In the genomic region with DNA sequence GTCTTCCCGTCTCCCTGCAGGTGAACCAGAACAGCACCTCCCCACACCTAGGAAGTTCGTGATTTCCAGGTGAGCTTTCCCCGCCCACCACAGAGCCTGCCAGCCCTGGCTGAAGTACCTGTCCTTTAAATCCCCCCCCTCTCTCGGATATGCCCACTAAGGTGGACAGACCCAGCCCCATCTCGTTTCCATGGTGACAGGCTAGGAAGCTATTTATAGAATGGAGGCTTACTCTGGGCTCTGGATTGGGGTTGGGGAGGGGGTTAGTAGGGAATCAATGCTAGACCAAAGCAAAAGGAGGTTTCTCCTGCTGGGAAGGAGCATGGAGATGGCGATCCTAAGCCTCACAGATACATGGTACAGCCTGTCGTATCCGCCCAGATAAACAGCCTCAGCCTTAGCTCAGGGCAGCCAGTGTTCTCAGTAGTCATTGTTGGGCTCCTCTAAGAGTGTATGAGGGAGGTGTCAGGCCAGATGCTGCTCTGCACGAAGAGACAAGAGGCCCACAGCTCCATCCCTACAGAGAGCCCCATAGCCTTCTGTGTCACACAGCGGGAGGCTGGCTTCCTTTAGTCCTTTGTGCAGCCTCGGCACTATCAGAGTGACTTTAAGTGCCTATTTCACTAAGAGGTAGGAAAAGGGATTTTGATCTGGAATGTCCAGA, we compare ENCODE assay signal across 22 mouse cellular contexts. TPM values are rescaled to one million over a fixed set of nuclear protein-coding genes. Genes with fewer than 3 reads are reported as not detected.
DNase-seq lines count a peak whose midpoint lies in the region; ATAC-seq and TF ChIP-seq lines count a peak whose summit lies in the region.
"Had no signal": no experiment of that assay in that cellular context is flagged by ENCODE, and none has a peak within 500 bp of the region (broad histone marks: within the 10 kb centered on the region; RNA-seq: fewer than 3 reads in every experiment).

No protein-coding gene starts in this region.

- H3K4me1 ChIP-seq in hindbrain, embryonic 14.5 days (replicated peaks; ENCODE audit: control insufficient read depth, insufficient read depth, low read length), result no peaks in the 10 kb centered on the region
- H3K4me1 ChIP-seq in hindbrain, embryonic 10.5 days (replicated peaks), result peaks cover 17% of the 10 kb centered on the region
- H3K4me1 ChIP-seq in forebrain, embryonic 14.5 days (ENCODE audit: control insufficient read depth, insufficient read depth, low read length), result no peaks in the 10 kb centered on the region
- H3K4me1 ChIP-seq in midbrain, embryonic 15.5 days, result peaks cover 5% of the 10 kb centered on the region; the same call in 1 of the 2 replicates
- H3K4me1 ChIP-seq: embryonic facial prominence, embryonic 12.5 days; limb, embryonic 13.5 days; lung, embryonic 15.5 days had no signal

- peaks cover 58% of the 10 kb centered on the region for H3K36me3 ChIP-seq in hindbrain, embryonic 14.5 days (replicated peaks; ENCODE audit: control insufficient read depth, insufficient read depth)
- peaks cover 76% of the 10 kb centered on the region for H3K36me3 ChIP-seq in hindbrain, embryonic 10.5 days
- H3K36me3 ChIP-seq in forebrain, embryonic 14.5 days (ENCODE audit: control insufficient read depth, insufficient read depth, low read length), result peaks cover 49% of the 10 kb centered on the region
- H3K36me3 ChIP-seq in midbrain, embryonic 15.5 days (replicated peaks), result peaks cover 3% of the 10 kb centered on the region

- H3K4me2 ChIP-seq in hindbrain, embryonic 14.5 days (replicated peaks), result no peak overlapping the region
- no peak overlapping the region for H3K4me2 ChIP-seq in forebrain, embryonic 14.5 days (ENCODE audit: low read length)
- H3K4me2 ChIP-seq in midbrain, embryonic 15.5 days, result no peak overlapping the region
- H3K4me2 ChIP-seq: embryonic facial prominence, embryonic 12.5 days; heart, embryonic 12.5 days; limb, embryonic 13.5 days; liver, embryonic 13.5 days; lung, embryonic 15.5 days; neural tube, embryonic 12.5 days had no signal

- no peak overlapping the region for H3K4me3 ChIP-seq in hindbrain, embryonic 14.5 days (replicated peaks; ENCODE audit: low read length)
- no peak overlapping the region for H3K4me3 ChIP-seq in hindbrain, embryonic 10.5 days
- H3K4me3 ChIP-seq in forebrain, embryonic 14.5 days (ENCODE audit: low read depth, low read length), result no peak overlapping the region
- no peak overlapping the region for H3K4me3 ChIP-seq in midbrain, embryonic 15.5 days
- H3K4me3 ChIP-seq: embryonic facial prominence, embryonic 12.5 days; erythroblast, embryonic 14.5 days; heart, embryonic 12.5 days; limb, embryonic 13.5 days; liver, embryonic 13.5 days; lung, embryonic 15.5 days; neural tube, embryonic 12.5 days had no signal

- peak overlapping the region; percentile 8; the same call in 1 of the 2 replicates for H3K9ac ChIP-seq in hindbrain, embryonic 14.5 days
- H3K9ac ChIP-seq in forebrain, embryonic 14.5 days (ENCODE audit: low read length), result 0 out of 2 replicates have a peak overlapping the region, but pooled peaks have one; percentile 21
- no peak overlapping the region for H3K9ac ChIP-seq in midbrain, embryonic 15.5 days
- H3K9ac ChIP-seq: embryonic facial prominence, embryonic 12.5 days; heart, embryonic 12.5 days; limb, embryonic 13.5 days; liver, embryonic 13.5 days; lung, embryonic 15.5 days; neural tube, embryonic 12.5 days had no signal

- 57% methylated on average over 11 of the region's 11 CpGs for WGBS in hindbrain, embryonic 14.5 days
- 66% methylated on average over 11 of the region's 11 CpGs for WGBS in hindbrain, embryonic 10.5 days
- WGBS in forebrain, embryonic 14.5 days, result 56% methylated on average over 11 of the region's 11 CpGs
- 55% methylated on average over 11 of the region's 11 CpGs for WGBS in midbrain, embryonic 15.5 days

- no peak for TF ChIP-seq CTCF in brain, embryonic 14.5 days (IDR thresholded peaks at IDR 0.05; ENCODE audit: borderline replicate concordance, extremely low read depth, insufficient read depth, insufficient read length)

- no peak for TF ChIP-seq POLR2A in brain, embryonic 14.5 days (IDR thresholded peaks at IDR 0.05; ENCODE audit: borderline replicate concordance, extremely low read depth, insufficient read depth, insufficient read length, poor library complexity, severe bottlenecking)

- no peak for DNase-seq in hindbrain, embryonic 14.5 days (ENCODE audit: low spot score)
- no peak for DNase-seq in hindbrain, embryonic 10.5 days (ENCODE audit: low spot score)
- peak; percentile 47 for DNase-seq in brain, embryonic 14.5 days (ENCODE audit: low read depth)
- peak; percentile 27 for DNase-seq in forebrain, embryonic 14.5 days (ENCODE audit: low spot score)
- DNase-seq in urinary bladder, postnatal 4 days (ENCODE audit: low spot score in 2 of 2), result no peak
- DNase-seq in MN1 (ENCODE audit: low spot score), result no peak
- DNase-seq: adrenal gland, adult 8-10 months; cerebellum, adult 9-11 months; heart, postnatal 14 days; kidney, adult 9 months; kidney, postnatal 36 days; liver, embryonic 13.5 days; right cerebral cortex, postnatal 4 days; thymus, adult 2 months had no signal

- no peaks in the 10 kb centered on the region for H3K9me3 ChIP-seq in hindbrain, embryonic 14.5 days (ENCODE audit: control insufficient read depth, low read length)
- H3K9me3 ChIP-seq in hindbrain, embryonic 10.5 days, result no peaks in the 10 kb centered on the region
- H3K9me3 ChIP-seq in forebrain, embryonic 14.5 days (replicated peaks; ENCODE audit: control insufficient read depth, low read length), result no peaks in the 10 kb centered on the region
- H3K9me3 ChIP-seq in midbrain, embryonic 15.5 days, result no peaks in the 10 kb centered on the region
- H3K9me3 ChIP-seq: embryonic facial prominence, embryonic 12.5 days; heart, embryonic 12.5 days; limb, embryonic 13.5 days; liver, embryonic 13.5 days; lung, embryonic 15.5 days; neural tube, embryonic 12.5 days had no signal

- no peak overlapping the region for H3K27ac ChIP-seq in hindbrain, embryonic 14.5 days
- no peak overlapping the region for H3K27ac ChIP-seq in hindbrain, embryonic 10.5 days
- H3K27ac ChIP-seq in forebrain, embryonic 14.5 days (ENCODE audit: low read depth, low read length), result no peak overlapping the region
- H3K27ac ChIP-seq in midbrain, embryonic 15.5 days, result peak overlapping the region; percentile 68
- H3K27ac ChIP-seq: embryonic facial prominence, embryonic 12.5 days; limb, embryonic 13.5 days; liver, embryonic 13.5 days; lung, embryonic 15.5 days; neural tube, embryonic 12.5 days had no signal

- no peak for ATAC-seq in hindbrain, embryonic 14.5 days (ENCODE audit: low FRiP score)
- ATAC-seq in forebrain, embryonic 14.5 days, result no peak
- peak; percentile 76 for ATAC-seq in midbrain, embryonic 15.5 days (replicated peaks)
- ATAC-seq: inflammation-experienced regulatory T-cells, adult 6 months had no signal

- H3K27me3 ChIP-seq in hindbrain, embryonic 14.5 days (ENCODE audit: control insufficient read depth, insufficient read depth, low read length), result no peaks in the 10 kb centered on the region
- no peaks in the 10 kb centered on the region for H3K27me3 ChIP-seq in hindbrain, embryonic 10.5 days (ENCODE audit: insufficient read depth, poor library complexity, severe bottlenecking)
- no peaks in the 10 kb centered on the region for H3K27me3 ChIP-seq in forebrain, embryonic 14.5 days (replicated peaks; ENCODE audit: control insufficient read depth, insufficient read depth, low read length)
- H3K27me3 ChIP-seq in midbrain, embryonic 15.5 days (replicated peaks), result no peaks in the 10 kb centered on the region
- H3K27me3 ChIP-seq: embryonic facial prominence, embryonic 12.5 days; heart, embryonic 12.5 days; limb, embryonic 13.5 days; liver, embryonic 13.5 days; lung, embryonic 15.5 days; neural tube, embryonic 12.5 days had no signal

RNA-seq across cellular contexts. Expression of a gene that starts 12.8 kb away (rescaled TPM):
- 24.9 and 26.4 TPM in 2 replicates for polyA plus RNA-seq in hindbrain, embryonic 14.5 days (2014; fragmentation: Nextera tagmentation; extraction: Ambion mirVana)
- polyA plus RNA-seq in hindbrain, embryonic 10.5 days (2016; fragmentation: Nextera tagmentation; extraction: Ambion mirVana), result 39.9 and 43.7 TPM in 2 replicates
- 41.2 and 44.6 TPM in 2 replicates for polyA plus RNA-seq in brain, embryonic 14.5 days (2012; rRNA removed)
- 19.0 and 25.2 TPM in 2 replicates for polyA plus RNA-seq in forebrain, embryonic 14.5 days (2014; fragmentation: Nextera tagmentation; extraction: Ambion mirVana)
- polyA plus RNA-seq in midbrain, embryonic 15.5 days (2015; fragmentation: Nextera tagmentation; extraction: Ambion mirVana), result 35.7 and 38.2 TPM in 2 replicates

RNA-seq across cellular contexts. Expression of a gene that starts 29.5 kb away (rescaled TPM):
- polyA plus RNA-seq in hindbrain, embryonic 14.5 days (2014; fragmentation: Nextera tagmentation; extraction: Ambion mirVana), result 60.4 and 62.5 TPM in 2 replicates
- polyA plus RNA-seq in hindbrain, embryonic 10.5 days (2016; fragmentation: Nextera tagmentation; extraction: Ambion mirVana), result 52.5 and 53.2 TPM in 2 replicates
- polyA plus RNA-seq in brain, embryonic 14.5 days (2012; rRNA removed), result 69.5 and 105 TPM in 2 replicates
- polyA plus RNA-seq in forebrain, embryonic 14.5 days (2014; fragmentation: Nextera tagmentation; extraction: Ambion mirVana), result 49.1 and 58.8 TPM in 2 replicates
- polyA plus RNA-seq in midbrain, embryonic 15.5 days (2015; fragmentation: Nextera tagmentation; extraction: Ambion mirVana), result 64.0 and 66.8 TPM in 2 replicates

RNA-seq across cellular contexts. Expression of a gene that starts 29.5 kb away (rescaled TPM):
- 32.8 and 36.0 TPM in 2 replicates for polyA plus RNA-seq in hindbrain, embryonic 14.5 days (2014; fragmentation: Nextera tagmentation; extraction: Ambion mirVana)
- 35.8 and 36.7 TPM in 2 replicates for polyA plus RNA-seq in hindbrain, embryonic 10.5 days (2016; fragmentation: Nextera tagmentation; extraction: Ambion mirVana)
- polyA plus RNA-seq in brain, embryonic 14.5 days (2012; rRNA removed), result 63.3 and 77.7 TPM in 2 replicates
- polyA plus RNA-seq in forebrain, embryonic 14.5 days (2014; fragmentation: Nextera tagmentation; extraction: Ambion mirVana), result 26.2 and 27.0 TPM in 2 replicates
- polyA plus RNA-seq in midbrain, embryonic 15.5 days (2015; fragmentation: Nextera tagmentation; extraction: Ambion mirVana), result 39.6 and 43.9 TPM in 2 replicates

RNA-seq across cellular contexts. Expression of a gene that starts 36.9 kb away (rescaled TPM):
- polyA plus RNA-seq in hindbrain, embryonic 14.5 days (2014; fragmentation: Nextera tagmentation; extraction: Ambion mirVana), result 29.0 and 30.4 TPM in 2 replicates
- 37.2 and 40.9 TPM in 2 replicates for polyA plus RNA-seq in hindbrain, embryonic 10.5 days (2016; fragmentation: Nextera tagmentation; extraction: Ambion mirVana)
- 20.1 and 24.6 TPM in 2 replicates for polyA plus RNA-seq in brain, embryonic 14.5 days (2012; rRNA removed)
- polyA plus RNA-seq in forebrain, embryonic 14.5 days (2014; fragmentation: Nextera tagmentation; extraction: Ambion mirVana), result 29.5 and 30.6 TPM in 2 replicates
- 29.4 and 33.7 TPM in 2 replicates for polyA plus RNA-seq in midbrain, embryonic 15.5 days (2015; fragmentation: Nextera tagmentation; extraction: Ambion mirVana)

RNA-seq across cellular contexts. Expression of a gene that starts 42.5 kb away (rescaled TPM):
- polyA plus RNA-seq in hindbrain, embryonic 14.5 days (2014; fragmentation: Nextera tagmentation; extraction: Ambion mirVana), result 0.13 and 0.14 TPM in 2 replicates
- polyA plus RNA-seq in hindbrain, embryonic 10.5 days (2016; fragmentation: Nextera tagmentation; extraction: Ambion mirVana), result 0.14 and 0.30 TPM in 2 replicates
- not detected in 2 replicates for polyA plus RNA-seq in brain, embryonic 14.5 days (2012; rRNA removed)
- 0.08 and 0.10 TPM in 2 replicates for polyA plus RNA-seq in forebrain, embryonic 14.5 days (2014; fragmentation: Nextera tagmentation; extraction: Ambion mirVana)
- polyA plus RNA-seq in midbrain, embryonic 15.5 days (2015; fragmentation: Nextera tagmentation; extraction: Ambion mirVana), result 0.14 and 0.39 TPM in 2 replicates
- polyA plus RNA-seq: thymus, adult 2 months had no signal

Comparison
In these comparisons a context has a peak if more than half of its experiments do, and no peak if none do; other contexts are left out.
1. DNase-seq: peak in brain, embryonic 14.5 days (single experiment) and forebrain, embryonic 14.5 days (single experiment); none in hindbrain, embryonic 14.5 days (single experiment), hindbrain, embryonic 10.5 days (single experiment), urinary bladder, postnatal 4 days (0 of 2) and MN1 (single experiment).